Mouse (Mus musculus): ENCODE data around the gene Atg5.

GRCm38 (mm10) chr10:44330717-44331116 is 62.6 kb downstream of the Atg5 start:
- TF ChIP-seq EP300 (optimal IDR thresholded peaks at IDR 0.05), result no peak
- TF ChIP-seq CTCF (IDR thresholded peaks at IDR 0.05; ENCODE audit: low read depth), result no peak
